Mouse (Mus musculus) spleen, adult 2 months (tissue): ENCODE data around the gene Slirp. TPM values are rescaled to one million over a fixed set of nuclear protein-coding genes. Genes with fewer than 3 reads are reported as not detected.
A peak's percentile ranks its signal among the peaks of the same experiment; 100 is the strongest.
"Not testable (repeated sequence)": the region's sequence is repeated elsewhere in the genome, so short reads cannot be mapped to it uniquely, and the experiment has no call there.

ENCODE experiments used
- DNase-seq, 2 experiments: peaks; one replicate each; pipeline versions ENCODE4 v3.0.0 to v3.0.0-alpha.2; 2012 to 2021; ENCODE audit warnings: low spot score in 2 of 2, low read depth in 1 of 2
- H3K27ac ChIP-seq: fragments of 200-500 bp; 2 replicates; pipeline ENCODE4 v1.5.1; 2012; ENCODE audit warnings: low read length, inconsistent platforms; ENCODE audit not compliant: insufficient read depth
- H3K27me3 ChIP-seq: fragments of 200-500 bp; 2 replicates; pipeline ENCODE4 v1.6.1; 2012; ENCODE audit warnings: mild to moderate bottlenecking, moderate library complexity, low read length, inconsistent platforms; ENCODE audit not compliant: control insufficient read depth, insufficient read depth
- H3K36me3 ChIP-seq: fragments of 200-500 bp; 2 replicates; pipeline ENCODE4 v1.6.1; 2012; ENCODE audit warnings: mild to moderate bottlenecking, low read length, inconsistent platforms; ENCODE audit not compliant: control insufficient read depth, insufficient read depth
- H3K4me1 ChIP-seq: fragments of 200-500 bp; 2 replicates; pipeline ENCODE4 v1.6.1; 2011; ENCODE audit warnings: inconsistent platforms; ENCODE audit not compliant: control insufficient read depth, insufficient read depth, insufficient read length
- H3K4me3 ChIP-seq: fragments of 200-500 bp; 2 replicates; pipeline ENCODE4 v1.5.1; 2011; ENCODE audit warnings: mild to moderate bottlenecking, inconsistent platforms; ENCODE audit not compliant: insufficient read depth, insufficient read length; ENCODE audit errors: extremely low read depth
- CTCF ChIP-seq: fragments of 200-500 bp; IDR thresholded peaks from 2 replicates; pipeline ENCODE4 v1.5.1; 2011; ENCODE audit warnings: mild to moderate bottlenecking, inconsistent platforms; ENCODE audit not compliant: insufficient read depth, insufficient read length, insufficient replicate concordance; ENCODE audit errors: extremely low read depth
- POLR2A ChIP-seq: fragments of 200-500 bp; IDR thresholded peaks from 2 replicates; pipeline ENCODE4 v1.6.1; 2011; ENCODE audit warnings: low read depth, low read length, inconsistent platforms
- WGBS: fragments of 180-500 bp; shearing (Covaris S2); methylation state at CpG from one replicate; pipeline ENCODE4 v1.1.7; 2018; 5-methylcytosine and 5-hydroxymethylcytosine counted together
- polyA plus RNA-seq: library from polyadenylated mRNA; depleted of rRNA; stranded (reverse); fragments of >200 nt; gene quantifications from 2 replicates; pipeline ENCODE4 v1.2.3, GENCODE M21; 2012; rRNA removed

Slirp gene
- polyA plus RNA-seq, 1 experiment = 4.8 TPM

GRCm38 (mm10) chr12:87470263-87471136 is 26.8 kb downstream of the Slirp start:
- H3K4me3 ChIP-seq = no peak overlapping the region; the same call in 1 of the 2 replicates
- peaks cover 8% of the 10 kb centered on the region for H3K4me1 ChIP-seq
- WGBS = 57% methylated on average over 7 of the region's 7 CpGs
- H3K27me3 ChIP-seq = no peaks in the 10 kb centered on the region
- peaks cover 16% of the 10 kb centered on the region for H3K36me3 ChIP-seq
- no peak overlapping the region for H3K27ac ChIP-seq
- TF ChIP-seq POLR2A (no peak), CTCF (no peak)
- DNase-seq = no peak

- no peak for DNase-seq
- WGBS = under 1% methylated on average over 19 of the region's 19 CpGs
These were observed 27.8 kb downstream of the Slirp start for GRCm38 (mm10) chr12:87471421-87471963.

DNA sequence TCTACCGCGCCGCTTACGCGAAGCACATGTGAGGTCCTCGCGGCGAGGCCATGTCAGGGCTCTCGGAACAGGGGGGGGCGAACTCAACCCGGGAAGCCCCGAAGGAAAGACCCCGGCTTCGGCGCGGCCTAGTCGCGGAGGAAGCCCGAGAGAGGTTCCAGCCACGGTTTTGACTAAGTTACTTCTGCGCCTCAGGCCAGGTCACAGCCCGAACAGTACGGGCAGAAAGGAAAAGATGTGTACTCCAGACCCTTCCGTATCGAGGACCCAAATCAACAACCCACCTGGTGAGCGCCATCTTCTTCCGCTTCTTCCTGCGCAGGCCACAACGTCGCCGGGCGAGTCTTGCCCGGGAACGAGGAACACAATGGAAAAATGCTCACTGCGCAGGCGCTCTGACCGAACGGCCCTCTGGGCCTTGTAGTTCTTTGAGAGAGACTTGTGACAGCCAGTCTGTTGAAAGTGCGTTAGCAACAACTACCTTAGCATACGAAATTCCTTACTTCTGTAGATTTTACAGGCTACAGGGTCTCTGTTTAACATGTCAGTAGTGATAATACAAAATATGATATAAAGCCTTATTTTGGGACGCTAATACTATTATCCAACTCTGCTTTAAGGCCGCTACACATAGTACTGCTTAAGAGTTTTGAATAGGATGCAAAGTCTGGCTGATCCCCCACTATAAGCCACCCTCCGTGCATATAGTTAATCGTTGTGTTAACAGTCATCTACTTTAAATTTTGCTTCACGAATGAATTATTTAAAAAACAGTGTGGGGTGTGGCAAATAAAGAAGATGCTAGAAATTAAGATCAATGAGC is 28.5 kb downstream of the Slirp start, which contains the start of gene Snw1:
Gene Snw1 (minus strand): TSS at position 311 of the 823 bp plus-strand sequence.
- peak; percentile 90 to 93 for DNase-seq
- no peaks in the 10 kb centered on the region for H3K27me3 ChIP-seq
- H3K4me1 ChIP-seq = peaks cover 8% of the 10 kb centered on the region
- no peak for TF ChIP-seq CTCF
- TF ChIP-seq POLR2A = peak; percentile 68
- peak within 1 kb of the TSS; percentile 92 for H3K27ac ChIP-seq
- H3K36me3 ChIP-seq = peaks cover 8% of the 10 kb centered on the region
- peak within 1 kb of the TSS; percentile 84 for H3K4me3 ChIP-seq
- 3% methylated on average over 45 of the region's 45 CpGs for WGBS

More at GRCm38 (mm10) chr12:87471421-87471963, 27.8 kb downstream of the Slirp start:
- Histone ChIP-seq H3K4me1 (peaks cover 8% of the 10 kb centered on the region), H3K36me3 (peaks cover 12% of the 10 kb centered on the region), H3K27ac (peak overlapping the region; percentile 92), H3K27me3 (no peaks in the 10 kb centered on the region), H3K4me3 (peak overlapping the region; percentile 84)
- TF ChIP-seq POLR2A (no peak), CTCF (no peak)

DNA sequence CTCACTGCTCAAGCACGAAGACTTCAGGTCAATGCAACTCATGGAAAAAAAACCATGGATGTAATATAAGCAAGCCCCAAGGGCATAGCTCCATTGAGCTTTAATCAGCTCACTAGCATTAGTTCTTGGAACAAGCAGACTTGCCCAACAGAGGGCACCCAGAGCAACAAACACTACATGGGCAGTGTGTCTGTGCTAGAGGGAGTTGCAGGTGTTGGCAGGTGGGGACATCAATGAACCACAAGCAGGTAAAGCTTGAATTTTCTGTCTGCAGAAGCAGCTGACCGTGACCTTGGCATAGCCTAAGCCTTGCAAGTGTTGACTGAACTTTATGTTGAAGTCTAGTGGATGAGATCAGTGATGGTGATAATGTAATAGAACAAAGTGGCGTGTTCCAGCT is 31.1 kb downstream of the Slirp start:
- Histone ChIP-seq H3K36me3 (no peaks in the 10 kb centered on the region), H3K4me3 (no peak overlapping the region), H3K27me3 (no peaks in the 10 kb centered on the region), H3K4me1 (peaks cover 8% of the 10 kb centered on the region), H3K27ac (no peak overlapping the region)
- no peak for DNase-seq
- WGBS = 81% methylated on average over 3 of the region's 3 CpGs
- no peak for TF ChIP-seq POLR2A
- no peak for TF ChIP-seq CTCF

- not testable (repeated sequence) for H3K36me3 ChIP-seq, H3K27me3 ChIP-seq, H3K4me1 ChIP-seq, DNase-seq, H3K4me3 ChIP-seq, H3K27ac ChIP-seq
- WGBS = 88% methylated on average over 5 of the region's 5 CpGs
These were observed 38.8 kb downstream of the Slirp start for GRCm38 (mm10) chr12:87482482-87482881.

GRCm38 (mm10) chr12:87488683-87489082 is 45.0 kb downstream of the Slirp start:
- H3K27me3 ChIP-seq, DNase-seq, H3K4me3 ChIP-seq, H3K27ac ChIP-seq, H3K4me1 ChIP-seq, H3K36me3 ChIP-seq: not testable (repeated sequence)
- 28% methylated on average over 2 of the region's 2 CpGs for WGBS

DNA sequence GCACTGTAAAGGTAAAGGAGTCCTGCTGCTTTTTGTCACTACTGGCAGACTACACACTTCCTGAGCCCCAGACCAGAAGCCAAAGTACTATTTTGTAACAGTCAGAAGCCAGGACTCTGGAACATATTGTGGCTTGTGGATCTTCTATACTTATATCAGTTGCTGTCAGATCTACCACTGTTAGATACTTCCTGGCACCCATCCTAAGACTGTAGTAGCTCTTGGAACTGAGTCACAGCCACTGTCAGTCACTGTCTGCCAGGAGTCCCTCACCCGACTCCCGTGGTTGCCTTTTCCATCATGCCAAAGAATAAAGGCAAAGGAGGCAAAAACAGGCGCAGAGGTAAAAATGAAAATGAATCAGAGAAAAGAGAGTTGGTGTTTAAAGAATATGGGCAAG is 50.7 kb downstream of the Slirp start, which contains the start of gene Gm5788:
Gene Gm5788 (plus strand): TSS at position 301 of the 400 bp plus-strand sequence.
- not testable (repeated sequence) for H3K4me3 ChIP-seq, H3K4me1 ChIP-seq, H3K27ac ChIP-seq, DNase-seq, H3K36me3 ChIP-seq, H3K27me3 ChIP-seq
- 89% methylated on average over 3 of the region's 3 CpGs for WGBS

Other genes with a start within 250 kb of the Slirp start
- gene Samd15, start 244.2 kb upstream of the Slirp start, polyA plus RNA-seq = 0.20 and 0.43 TPM in 2 replicates
- gene Tmed8, start 243.4 kb upstream of the Slirp start, polyA plus RNA-seq = 7.4 TPM in 2 replicates
- gene Noxred1, start 205.2 kb upstream of the Slirp start, polyA plus RNA-seq = 2.7 and 3.7 TPM in 2 replicates
- 17.1 and 17.5 TPM in 2 replicates for gene Vipas39, start 177.6 kb upstream of the Slirp start, polyA plus RNA-seq
- 39.7 and 41.5 TPM in 2 replicates for gene Ahsa1, start 177.4 kb upstream of the Slirp start, polyA plus RNA-seq
- gene Ism2, start 144.2 kb upstream of the Slirp start, polyA plus RNA-seq = 0.07 and 0.21 TPM in 2 replicates
- gene Sptlc2, start 55.5 kb upstream of the Slirp start, polyA plus RNA-seq = 6.1 and 7.5 TPM in 2 replicates
- gene Alkbh1, start 121 bp downstream of the Slirp start, polyA plus RNA-seq = 17.0 and 17.5 TPM in 2 replicates
- gene Snw1, start 28.4 kb downstream of the Slirp start, polyA plus RNA-seq = 5.1 and 6.0 TPM in 2 replicates
- not detected in 2 replicates for gene Gm5788, start 50.8 kb downstream of the Slirp start, polyA plus RNA-seq
- gene Gm8300, start 70.4 kb downstream of the Slirp start, polyA plus RNA-seq = not detected in 2 replicates
- gene Oog1, start 158.8 kb downstream of the Slirp start, polyA plus RNA-seq = not detected in 2 replicates
- gene Gm4027, start 175.0 kb downstream of the Slirp start, polyA plus RNA-seq = not detected in 2 replicates
- gene Gm16381, start 200.7 kb downstream of the Slirp start, polyA plus RNA-seq = not detected in 2 replicates